Mouse (Mus musculus): ENCODE results near the gene Mid1. TPM values are rescaled to one million over a fixed set of nuclear protein-coding genes. Genes with fewer than 3 reads are reported as not detected.

Mid1 gene
- total RNA-seq (2021): 1 to 10 TPM; 6.2 to 7.1 TPM
- long read RNA-seq, experiment 1, partial matches to known transcripts: 1 of 4 reads
- long read RNA-seq, experiment 1, other reads (novel, unspliced or antisense): 3 of 4 reads
- long read RNA-seq, experiment 2: 0 reads

DNA sequence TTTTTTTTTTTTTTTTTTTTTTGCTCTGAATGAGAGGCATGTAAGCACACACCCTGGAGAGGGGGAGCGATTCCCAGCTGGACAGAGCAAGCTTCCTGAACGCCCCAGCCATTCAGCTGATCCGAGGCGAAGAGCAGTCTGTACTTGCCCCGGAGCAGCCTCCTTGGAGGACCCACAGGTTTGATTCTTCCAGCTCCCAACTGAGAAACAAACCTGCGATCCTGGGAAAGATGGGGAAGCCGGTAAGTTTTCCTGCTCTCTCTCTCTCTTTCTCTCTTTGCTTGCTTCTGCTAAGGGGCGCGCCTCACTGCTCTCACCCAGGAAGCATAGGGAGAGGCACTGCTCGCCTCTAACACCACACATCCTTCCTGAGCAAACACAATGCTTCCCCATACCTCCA is at the start of gene Mid1:
TSS of gene Mid1 (plus strand) at position 69 of the 400 bp plus-strand sequence.
- DNase-seq: peak; percentile 4
- intact Hi-C loops (cut with DNase I; ENCODE audit: low total_unique reads): no loop called here

GRCm38 (mm10) chrX:169673056-169673455 is 11.9 kb upstream of the Mid1 start:
- DNase-seq: no peak
- intact Hi-C loops (cut with DNase I; ENCODE audit: low total_unique reads): no loop called here

DNA sequence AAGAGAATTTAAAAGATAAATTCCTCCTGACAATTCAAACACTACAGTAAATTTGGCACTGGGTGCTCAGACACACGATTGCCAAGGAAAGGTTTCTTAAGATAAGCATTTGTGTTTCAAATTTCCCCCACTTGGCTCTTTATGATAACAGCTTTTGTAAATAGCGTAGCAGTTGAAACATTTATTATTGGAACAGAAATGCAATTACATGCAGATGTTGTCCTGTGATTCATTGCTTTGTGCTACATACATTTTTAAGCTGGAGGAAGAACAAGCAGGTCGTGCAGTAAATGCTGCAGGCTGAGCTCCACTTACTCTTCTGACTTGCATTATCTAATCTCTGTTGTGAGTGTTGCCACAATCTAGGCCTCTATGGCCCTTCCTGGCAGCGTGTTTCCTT is 8.7 kb upstream of the Mid1 start:
- DNase-seq: no peak

DNA sequence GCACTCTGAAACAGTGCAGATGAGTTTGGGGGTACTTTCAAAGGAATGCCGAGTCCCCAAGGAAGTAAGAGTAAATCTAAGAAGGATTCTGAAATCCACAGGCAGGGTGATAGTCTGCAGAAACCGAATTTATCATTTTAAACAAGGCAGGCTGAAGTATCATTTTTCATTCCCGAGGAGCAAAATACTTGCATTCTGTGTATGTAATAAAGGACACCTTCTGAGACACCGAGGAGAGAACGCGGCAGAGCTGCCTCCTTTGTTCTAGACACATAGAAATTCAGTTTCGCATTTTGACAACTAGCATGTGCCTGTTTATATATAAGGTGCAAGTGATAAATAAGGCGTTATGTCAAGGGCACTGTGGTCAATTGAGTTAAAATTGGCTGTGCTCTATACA is 732 bp downstream of the Mid1 start:
- intact Hi-C loops (cut with DNase I; ENCODE audit: low total_unique reads): no loop called here
- DNase-seq: no peak

More for the DNA sequence above, 8.7 kb upstream of the Mid1 start:
- intact Hi-C loops (cut with DNase I; ENCODE audit: low total_unique reads): no loop called here

DNA sequence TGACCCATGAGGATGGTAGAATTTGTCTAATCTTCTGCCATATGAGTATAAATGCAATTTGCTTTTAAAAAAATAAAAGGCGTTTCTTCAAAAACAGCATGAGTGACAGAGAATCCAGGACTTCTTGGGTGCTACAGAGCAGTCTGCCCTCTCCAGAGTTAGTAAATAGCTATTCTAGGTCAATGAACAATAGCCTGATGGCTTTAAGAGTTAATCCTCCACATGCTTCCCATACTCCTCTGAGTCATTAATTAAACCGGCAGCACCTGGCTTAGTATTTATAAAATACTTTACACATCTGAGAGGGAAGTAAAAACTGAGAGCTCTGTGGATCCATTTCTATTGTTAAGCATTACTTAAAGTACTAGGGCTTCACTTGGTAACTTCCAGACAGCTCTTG is 6.2 kb downstream of the Mid1 start:
- DNase-seq: no peak
- intact Hi-C loops (cut with DNase I; ENCODE audit: low total_unique reads): no loop called here

- DNase-seq: no peak
- intact Hi-C loops (cut with DNase I; ENCODE audit: low total_unique reads): no loop called here
Observed at GRCm38 (mm10) chrX:169691675-169692074, 6.7 kb downstream of the Mid1 start.

DNA sequence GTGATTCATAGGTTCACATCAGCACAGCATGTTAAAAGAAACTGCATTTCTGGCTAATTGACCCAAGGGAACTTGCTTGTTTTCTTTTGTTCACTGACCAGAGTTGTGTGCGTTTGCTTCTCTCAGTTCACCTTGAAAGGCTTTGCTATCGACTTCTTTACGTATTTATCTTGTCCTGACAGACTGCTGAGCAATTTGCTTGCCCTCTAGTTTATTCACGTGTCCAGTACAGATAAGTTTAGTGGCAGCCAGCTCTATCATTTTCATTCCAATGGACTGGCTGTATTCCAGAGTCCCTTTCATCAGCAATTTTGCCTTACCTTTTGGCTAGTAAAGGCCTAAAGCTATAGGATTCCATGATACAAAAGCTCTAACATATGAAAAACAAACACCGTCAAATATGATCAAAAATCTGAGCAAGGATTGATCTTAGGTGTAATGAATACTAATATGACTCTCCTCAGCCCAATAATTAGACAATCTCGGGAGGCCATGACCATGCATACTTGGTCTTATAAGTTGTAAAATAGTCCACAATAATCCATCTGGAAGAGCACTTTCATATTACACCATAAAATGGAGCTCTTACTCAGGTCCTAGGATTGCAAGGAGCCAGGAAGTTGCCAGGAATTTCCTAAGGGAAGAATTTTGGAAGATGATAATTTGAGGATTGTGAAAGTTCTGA is 7.4 kb downstream of the Mid1 start:
- DNase-seq: no peak
- intact Hi-C loops (cut with DNase I; ENCODE audit: low total_unique reads): no loop called here

GRCm38 (mm10) chrX:169704016-169704602 is 19.1 kb downstream of the Mid1 start:
- peak; percentile 8 for DNase-seq
- intact Hi-C loops (cut with DNase I; ENCODE audit: low total_unique reads): no loop called here

DNA sequence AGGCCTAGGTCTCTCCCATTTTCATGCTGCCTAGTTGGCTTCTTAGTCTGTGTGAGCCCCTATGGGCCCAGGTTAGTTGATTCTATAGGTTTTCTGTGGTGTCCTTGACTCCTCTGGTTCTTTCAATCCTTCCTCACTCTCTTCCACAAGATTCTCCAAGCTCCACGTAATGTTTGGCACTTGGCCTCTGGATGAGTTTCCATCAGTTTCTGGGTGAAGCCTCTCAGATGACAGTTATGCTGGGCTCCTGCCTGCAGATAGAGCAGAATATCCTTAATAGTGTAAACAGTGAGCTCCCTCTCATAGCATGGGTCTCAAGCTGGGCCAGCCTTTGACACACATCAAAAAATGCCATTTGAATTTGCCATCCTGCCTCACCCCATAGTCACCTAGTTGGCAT is 38.5 kb downstream of the Mid1 start:
- intact Hi-C loops (cut with DNase I; ENCODE audit: low total_unique reads): no loop called here
- DNase-seq: peak; percentile 8

- DNase-seq: no peak
- intact Hi-C loops (cut with DNase I; ENCODE audit: low total_unique reads): no loop called here
Observed at GRCm38 (mm10) chrX:169735387-169735969, 50.5 kb downstream of the Mid1 start.

GRCm38 (mm10) chrX:169758001-169758400 is 73.0 kb downstream of the Mid1 start:
- no peak for DNase-seq
- intact Hi-C loops (cut with DNase I; ENCODE audit: low total_unique reads): no loop called here

GRCm38 (mm10) chrX:169779535-169779934 is 94.5 kb downstream of the Mid1 start, which contains the start of gene 4933400A11Rik:
Gene 4933400A11Rik (minus strand): TSS chrX:169779635.
- DNase-seq: no peak
- intact Hi-C loops (cut with DNase I; ENCODE audit: low total_unique reads): no loop called here

GRCm38 (mm10) chrX:169789702-169790101 is 104.7 kb downstream of the Mid1 start:
- no peak for DNase-seq
- intact Hi-C loops (cut with DNase I; ENCODE audit: low total_unique reads): no loop called here

GRCm38 (mm10) chrX:169792879-169793278 is 107.9 kb downstream of the Mid1 start:
- DNase-seq: no peak
- intact Hi-C loops (cut with DNase I; ENCODE audit: low total_unique reads): no loop called here

DNA sequence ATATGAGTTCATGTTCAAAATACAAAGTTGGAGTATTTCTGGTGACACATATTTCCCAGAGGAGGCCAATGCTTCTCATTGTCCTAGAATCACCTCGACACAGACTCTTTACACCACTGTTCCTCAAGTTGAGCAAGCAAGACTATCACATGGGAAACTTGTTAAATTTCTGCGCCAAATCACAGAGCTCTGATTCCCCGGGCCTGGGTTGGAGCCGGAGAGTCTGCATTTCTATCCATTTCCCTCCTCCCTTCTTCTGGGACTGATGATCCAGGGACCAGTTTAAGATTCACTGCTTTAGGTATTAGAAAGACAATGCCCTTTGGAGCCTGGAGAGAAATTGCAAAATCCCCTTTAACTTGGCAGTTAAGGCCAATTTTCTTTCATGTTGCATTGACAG is 109.4 kb downstream of the Mid1 start:
- DNase-seq: no peak
- intact Hi-C loops (cut with DNase I; ENCODE audit: low total_unique reads): no loop called here

GRCm38 (mm10) chrX:169794831-169795311 is 109.9 kb downstream of the Mid1 start:
- DNase-seq: no peak

GRCm38 (mm10) chrX:169797148-169797547 is 112.1 kb downstream of the Mid1 start:
- intact Hi-C loops (cut with DNase I; ENCODE audit: low total_unique reads): no loop called here
- no peak for DNase-seq

More at GRCm38 (mm10) chrX:169794831-169795311, 109.9 kb downstream of the Mid1 start:
- intact Hi-C loops (cut with DNase I; ENCODE audit: low total_unique reads): no loop called here

DNA sequence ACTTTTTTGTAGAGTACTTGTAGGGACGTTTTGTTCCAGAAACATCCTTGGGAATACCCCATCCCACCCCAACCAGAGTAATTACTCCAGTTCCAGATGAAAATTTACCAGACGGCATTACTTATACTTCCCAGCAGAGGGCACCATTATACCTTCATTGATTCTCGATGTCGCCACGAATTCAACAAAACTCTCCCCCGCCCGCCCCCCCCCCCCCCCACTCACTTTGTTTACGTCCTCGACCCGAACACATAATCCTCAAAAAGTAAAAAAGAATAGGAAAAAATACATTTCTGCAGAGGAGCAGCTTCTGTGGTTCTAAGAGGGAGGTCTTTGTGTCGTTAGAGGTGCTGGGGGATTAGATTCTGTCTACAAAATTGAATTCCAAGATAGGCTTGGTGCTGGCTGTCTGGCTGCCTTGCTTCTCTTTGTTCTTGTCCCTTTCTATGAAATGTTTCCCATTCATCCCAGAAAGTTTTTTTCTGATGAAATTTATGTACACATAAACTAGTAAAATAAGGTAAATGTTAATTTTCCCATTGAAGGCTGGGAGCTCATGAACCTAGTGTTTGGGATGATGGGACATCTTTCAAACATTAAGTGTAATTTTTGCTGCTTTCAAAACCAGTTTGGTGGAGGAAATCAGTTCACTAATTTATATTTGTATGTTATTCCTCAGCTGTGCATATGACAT is 114.1 kb downstream of the Mid1 start:
- DNase-seq: no peak

DNA sequence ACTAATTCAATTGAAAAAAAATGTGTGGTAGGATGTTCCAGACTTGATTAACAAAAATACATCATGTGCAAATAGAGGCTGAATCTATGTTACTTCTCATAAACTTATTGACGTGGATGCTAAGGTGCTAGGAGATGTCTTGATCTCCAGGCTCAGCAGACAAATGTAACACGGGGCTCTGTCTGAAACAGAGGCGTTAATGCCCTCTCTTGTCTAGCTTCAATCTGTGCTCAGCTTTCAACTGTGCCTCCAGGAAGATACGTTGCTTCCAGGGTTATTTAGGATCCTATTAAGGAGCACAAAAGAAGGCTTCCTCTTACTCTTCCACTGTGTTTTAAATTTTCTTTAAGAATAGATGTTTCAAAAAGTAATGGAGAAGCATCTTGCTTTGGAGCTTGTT is 115.2 kb downstream of the Mid1 start:
- DNase-seq: no peak

More for the DNA sequence above, 114.1 kb downstream of the Mid1 start:
- intact Hi-C loops (cut with DNase I; ENCODE audit: low total_unique reads): no loop called here

GRCm38 (mm10) chrX:169805791-169806190 is 120.8 kb downstream of the Mid1 start:
- no peak for DNase-seq
- intact Hi-C loops (cut with DNase I; ENCODE audit: low total_unique reads): no loop called here

More for the DNA sequence above, 115.2 kb downstream of the Mid1 start:
- intact Hi-C loops (cut with DNase I; ENCODE audit: low total_unique reads): no loop called here

All from gastrocnemius, postnatal 14 days (tissue).